Mouse (Mus musculus): ENCODE measurements at regions not wholly inside any gene's neighbourhood (a gene's known extent, or its start where the extent isn't known, plus 50 kb on each side); places are given as distances from the start of the nearest gene placed in this dataset.

GRCm38 (mm10) chr12:107720941-107721340, 232.5 kb downstream of the 3110018I06Rik start:
- no peak for DNase-seq (ENCODE audit: low spot score in 2 of 2)

GRCm38 (mm10) chr12:107723062-107723859, 234.8 kb downstream of the 3110018I06Rik start:
- DNase-seq (ENCODE audit: low spot score in 2 of 2) = no peak

- DNase-seq (ENCODE audit: low spot score in 2 of 2) = no peak
Observed at GRCm38 (mm10) chr12:107723860-107724320, 235.5 kb downstream of the 3110018I06Rik start.

DNA sequence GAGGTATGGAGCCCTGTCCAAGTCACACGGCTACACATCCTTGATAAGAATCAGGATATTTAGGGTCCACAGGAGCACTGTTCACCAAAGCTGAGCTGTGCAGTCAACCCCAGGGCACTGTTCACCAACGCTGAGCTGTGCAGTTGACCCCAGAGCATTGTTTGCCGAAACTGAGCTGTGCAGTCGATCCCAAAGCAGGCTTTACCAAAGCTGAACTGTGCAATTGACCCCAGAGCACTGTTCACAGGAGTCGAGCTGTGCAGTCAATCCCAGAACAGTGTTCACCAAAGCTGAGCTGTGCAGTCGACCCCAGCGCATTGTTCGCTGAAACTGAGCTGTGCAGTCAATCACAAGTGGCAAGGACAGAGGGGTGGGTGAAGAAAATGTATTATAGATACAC, 236.0 kb downstream of the 3110018I06Rik start:
- no peak for DNase-seq (ENCODE audit: low spot score in 2 of 2)

DNA sequence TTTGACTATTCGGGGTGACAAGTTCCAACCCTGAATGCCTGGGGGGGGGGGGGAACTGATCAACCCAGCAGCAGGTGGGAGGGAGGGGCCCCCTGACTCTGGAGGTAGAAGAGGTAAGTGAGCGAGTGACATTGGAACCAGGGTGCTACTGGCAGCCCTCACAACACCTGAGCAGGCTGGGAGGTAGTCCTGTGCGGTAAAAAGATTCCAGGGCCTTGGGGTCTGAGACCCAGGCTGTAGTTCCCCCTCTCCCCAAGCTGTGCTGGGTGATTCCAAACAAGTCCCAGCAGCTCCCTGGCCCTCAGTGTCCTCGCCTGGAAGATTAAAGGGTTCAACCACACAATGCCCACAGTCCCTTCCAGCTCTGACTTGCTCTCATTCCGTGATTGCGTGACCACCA, 240.4 kb downstream of the 3110018I06Rik start:
- DNase-seq (ENCODE audit: low spot score in 2 of 2) = no peak

DNA sequence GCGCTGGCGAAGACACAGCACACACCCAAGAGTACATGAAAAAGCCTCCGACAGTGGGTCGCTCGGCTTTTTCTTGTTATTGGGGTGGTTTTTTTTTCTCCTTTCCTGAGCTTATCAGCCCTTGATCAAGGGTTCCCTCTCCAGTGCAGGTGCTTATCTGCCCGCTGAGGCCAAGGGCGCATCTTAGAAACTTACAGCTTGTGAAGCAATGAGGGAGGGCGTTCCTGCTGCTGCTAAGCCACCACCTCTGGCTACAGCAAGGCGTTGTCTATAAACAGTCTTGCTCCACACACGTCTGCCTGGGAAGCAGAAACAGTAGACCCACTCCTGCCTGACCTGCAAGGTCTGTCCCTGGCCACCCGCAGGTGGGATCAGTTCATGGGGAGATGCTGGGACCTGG, 240.9 kb downstream of the 3110018I06Rik start:
- DNase-seq (ENCODE audit: low spot score in 2 of 2) = no peak

DNA sequence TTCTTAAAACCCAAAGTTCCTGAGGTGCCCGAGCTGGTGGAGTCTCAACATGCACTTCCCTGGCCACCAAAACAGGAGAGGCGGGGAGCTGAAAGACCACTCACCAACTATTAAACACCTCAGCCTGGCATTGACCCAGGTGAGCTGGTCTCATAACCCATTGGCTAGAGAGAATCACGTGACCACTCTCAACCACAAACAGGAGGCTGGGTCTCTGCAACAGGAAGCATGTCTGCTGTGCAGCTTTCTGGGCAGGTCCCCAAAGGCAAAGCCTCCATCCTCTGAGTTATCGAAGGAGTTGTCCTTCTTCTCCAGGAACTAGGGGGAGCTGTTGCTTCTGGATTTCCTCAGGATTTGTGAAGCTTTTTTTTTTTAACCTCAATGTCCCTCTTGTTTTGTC, 242.5 kb downstream of the 3110018I06Rik start:
- DNase-seq (ENCODE audit: low spot score in 2 of 2) = no peak

GRCm38 (mm10) chr12:107734536-107734935, 246.1 kb downstream of the 3110018I06Rik start:
- no peak for DNase-seq (ENCODE audit: low spot score in 2 of 2)

GRCm38 (mm10) chr12:107742641-107743040, 254.2 kb downstream of the 3110018I06Rik start:
- DNase-seq (ENCODE audit: low spot score in 2 of 2) = no peak

- DNase-seq (ENCODE audit: low spot score in 2 of 2) = no peak
Observed at GRCm38 (mm10) chr12:107744822-107745221, 256.4 kb downstream of the 3110018I06Rik start.

DNA sequence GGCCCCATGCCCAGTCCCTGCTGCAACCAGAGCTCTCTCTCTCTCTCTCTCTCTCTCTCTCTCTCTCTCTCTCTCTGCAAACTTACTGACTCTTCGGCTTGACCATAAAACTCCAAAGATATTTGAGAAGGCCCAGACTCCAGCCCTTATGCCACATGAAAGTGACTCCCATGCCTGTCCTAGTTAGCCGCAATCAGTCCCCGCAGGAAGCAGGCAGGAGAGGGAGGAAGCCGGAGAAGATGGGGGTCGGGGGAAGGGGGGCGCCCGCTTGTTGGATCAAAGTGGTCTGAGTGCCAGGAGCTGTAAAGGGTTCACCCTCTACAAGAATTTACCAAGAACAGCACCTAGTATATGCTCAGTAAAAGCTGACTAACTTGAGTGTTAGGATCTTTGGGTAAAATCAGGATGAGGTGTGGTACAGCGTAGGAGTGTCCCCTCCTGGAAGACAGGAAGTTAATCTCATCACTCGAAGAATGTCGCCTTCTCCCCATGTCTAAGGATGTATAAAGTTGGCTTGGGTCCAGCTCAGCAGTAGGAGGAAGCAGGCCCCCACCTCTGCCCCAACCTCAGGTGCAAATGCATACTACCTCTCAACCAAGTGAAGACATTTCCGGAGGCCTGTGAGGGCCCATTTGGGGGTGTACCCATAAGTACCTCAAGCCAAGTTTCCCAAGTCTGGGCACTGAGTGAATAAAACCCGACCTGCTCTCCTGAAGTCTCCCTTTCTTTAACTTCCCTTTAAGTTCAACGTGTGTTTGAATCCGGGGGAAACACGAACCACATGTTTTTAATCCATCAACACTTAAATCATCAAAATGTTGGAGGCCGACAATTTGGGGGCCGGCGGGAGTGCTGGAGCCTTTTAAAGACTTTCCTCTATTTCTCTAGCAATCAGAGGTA, 254.7 kb downstream of the Bcl11b start:
- no peak for DNase-seq (ENCODE audit: low spot score in 2 of 2)

DNA sequence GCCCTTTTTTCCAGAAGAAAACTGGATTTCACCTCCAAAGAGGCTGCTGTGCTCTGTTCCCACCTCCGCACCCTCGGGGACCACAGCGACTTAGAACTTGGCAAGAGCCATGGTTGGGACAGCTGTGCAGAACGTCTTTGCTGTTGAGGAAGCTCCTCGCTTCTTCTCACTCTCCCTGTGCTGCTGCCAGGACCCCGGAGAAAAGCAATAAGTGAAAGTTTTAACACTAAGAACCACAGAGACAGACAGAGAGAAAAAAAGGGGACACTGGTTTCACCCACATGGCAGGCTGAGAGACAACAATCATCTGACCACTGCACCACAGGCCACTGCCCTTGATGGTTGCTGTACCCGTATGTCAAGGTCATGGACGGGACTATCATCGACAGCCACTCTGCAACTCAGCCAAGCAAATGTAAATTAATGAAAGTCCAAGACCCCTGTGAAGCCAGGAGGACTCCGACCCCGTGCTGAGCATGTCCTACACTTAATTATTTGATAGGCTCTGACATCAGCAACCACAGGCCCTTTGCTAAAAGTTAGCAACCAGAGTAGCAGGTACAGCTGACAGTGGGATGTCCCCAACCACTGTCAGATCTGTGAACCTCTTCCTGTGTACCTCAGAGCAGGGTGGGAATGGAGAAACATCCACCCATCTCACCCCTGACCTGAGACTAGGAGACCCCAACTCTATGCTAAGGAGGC, 253.9 kb downstream of the Bcl11b start:
- no peak for DNase-seq (ENCODE audit: low spot score in 2 of 2)

- no peak for DNase-seq (ENCODE audit: low spot score in 2 of 2)
Observed at GRCm38 (mm10) chr12:107750285-107750927, 253.0 kb downstream of the Bcl11b start.

GRCm38 (mm10) chr12:107752126-107752525, 251.3 kb downstream of the Bcl11b start:
- no peak for DNase-seq (ENCODE audit: low spot score in 2 of 2)

GRCm38 (mm10) chr12:107752587-107752986, 250.8 kb downstream of the Bcl11b start:
- DNase-seq (ENCODE audit: low spot score in 2 of 2) = no peak

GRCm38 (mm10) chr12:107753022-107753421, 250.4 kb downstream of the Bcl11b start:
- no peak for DNase-seq (ENCODE audit: low spot score in 2 of 2)

DNA sequence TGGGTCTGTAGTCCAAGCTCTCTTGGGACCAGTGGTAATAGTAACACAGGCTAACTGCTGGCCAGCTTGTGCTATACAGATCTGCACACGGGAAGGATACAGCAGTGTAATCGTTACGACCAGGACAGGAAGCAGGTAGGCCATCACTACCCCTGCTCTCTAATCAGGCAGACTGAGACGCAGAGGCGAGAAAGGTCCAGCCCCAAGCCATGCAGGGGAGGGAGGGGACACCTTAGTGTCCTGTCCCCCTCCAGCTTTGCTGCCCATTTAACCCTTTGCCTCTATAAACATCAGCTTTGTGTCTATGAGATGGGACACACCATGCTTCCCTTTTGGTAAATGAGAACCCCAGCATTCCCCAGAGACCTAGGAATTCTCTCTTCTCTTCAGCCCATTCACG, 249.9 kb downstream of the Bcl11b start:
- DNase-seq (ENCODE audit: low spot score in 2 of 2) = no peak

- DNase-seq (ENCODE audit: low spot score in 2 of 2) = no peak
Observed at GRCm38 (mm10) chr12:107754885-107755284, 248.5 kb downstream of the Bcl11b start.

- DNase-seq (ENCODE audit: low spot score in 2 of 2) = no peak
Observed at GRCm38 (mm10) chr12:107755820-107756517, 247.4 kb downstream of the Bcl11b start.

- no peak for DNase-seq (ENCODE audit: low spot score in 2 of 2)
Observed at GRCm38 (mm10) chr12:107757184-107757583, 246.2 kb downstream of the Bcl11b start.
